Mouse (Mus musculus): ENCODE measurements around the gene Sgta. TPM values are rescaled to one million over a fixed set of nuclear protein-coding genes. Genes with fewer than 3 reads are reported as not detected.
"Not testable (repeated sequence)": the region's sequence is repeated elsewhere in the genome, so short reads cannot be mapped to it uniquely, and the experiment has no call there.

Sgta gene
- polyA plus RNA-seq, 1 experiment from 2014 or later = 289 TPM

- peaks cover 3% of the 10 kb centered on the region for H3K4me1 ChIP-seq
- peaks cover 88% of the 10 kb centered on the region for H3K36me3 ChIP-seq
- 90% methylated on average over 5 of the region's 5 CpGs for WGBS
- no peaks in the 10 kb centered on the region for H3K27me3 ChIP-seq (ENCODE audit: low read depth, poor library complexity, severe bottlenecking)
- H3K9me3 ChIP-seq (replicated peaks) = no peaks in the 10 kb centered on the region
- no peak for DNase-seq (ENCODE audit: low spot score)
- no peak overlapping the region for H3K4me3 ChIP-seq
- no peak overlapping the region for H3K27ac ChIP-seq (replicated peaks)
These were observed 7.4 kb downstream of the Sgta start for GRCm38 (mm10) chr10:81052577-81052976.

- no peaks in the 10 kb centered on the region for H3K9me3 ChIP-seq (replicated peaks)
- H3K27me3 ChIP-seq (ENCODE audit: low read depth, poor library complexity, severe bottlenecking) = no peaks in the 10 kb centered on the region
- DNase-seq (ENCODE audit: low spot score) = no peak
- WGBS = 91% methylated on average over 6 of the region's 6 CpGs
- H3K36me3 ChIP-seq = peaks cover 92% of the 10 kb centered on the region
- no peak overlapping the region for H3K4me3 ChIP-seq
- no peaks in the 10 kb centered on the region for H3K4me1 ChIP-seq
- no peak overlapping the region for H3K27ac ChIP-seq (replicated peaks)
These were observed 8.8 kb downstream of the Sgta start for GRCm38 (mm10) chr10:81051133-81051532.

- no peak overlapping the region for H3K27ac ChIP-seq (replicated peaks)
- 91% methylated on average over 4 of the region's 4 CpGs for WGBS
- no peak for DNase-seq (ENCODE audit: low spot score)
- no peaks in the 10 kb centered on the region for H3K4me1 ChIP-seq
- H3K36me3 ChIP-seq = peaks cover 97% of the 10 kb centered on the region
- H3K9me3 ChIP-seq (replicated peaks) = no peaks in the 10 kb centered on the region
- no peak overlapping the region for H3K4me3 ChIP-seq
- no peaks in the 10 kb centered on the region for H3K27me3 ChIP-seq (ENCODE audit: low read depth, poor library complexity, severe bottlenecking)
These were observed 9.3 kb downstream of the Sgta start for GRCm38 (mm10) chr10:81050645-81051044.

- H3K4me3 ChIP-seq; H3K4me1 ChIP-seq; H3K9me3 ChIP-seq (replicated peaks); H3K27me3 ChIP-seq (ENCODE audit: low read depth, poor library complexity, severe bottlenecking); DNase-seq (ENCODE audit: low spot score); H3K27ac ChIP-seq (replicated peaks): not testable (repeated sequence)
- peaks cover 79% of the 10 kb centered on the region for H3K36me3 ChIP-seq
- WGBS = 96% methylated on average over 14 of the region's 14 CpGs
These were observed 14.7 kb downstream of the Sgta start for GRCm38 (mm10) chr10:81045246-81045645.

GRCm38 (mm10) chr10:81041458-81042175 lies 18.4 kb downstream of the Sgta start:
- DNase-seq (ENCODE audit: low spot score) = peak; percentile 72
- 39% methylated on average over 13 of the region's 13 CpGs for WGBS
- Histone ChIP-seq H3K27me3 (ENCODE audit: low read depth, poor library complexity, severe bottlenecking) (no peaks in the 10 kb centered on the region), H3K9me3 (replicated peaks) (no peaks in the 10 kb centered on the region), H3K36me3 (peaks cover 43% of the 10 kb centered on the region), H3K4me1 (peaks cover 13% of the 10 kb centered on the region), H3K4me3 (0 out of 2 replicates have a peak overlapping the region, but pooled peaks have one; percentile 1), H3K27ac (replicated peaks) (no peak overlapping the region)

- peak within 1 kb of the TSS; percentile 79 for H3K27ac ChIP-seq (replicated peaks)
- H3K36me3 ChIP-seq = peaks cover 13% of the 10 kb centered on the region
- peak; percentile 98 for DNase-seq (ENCODE audit: low spot score)
- 1% methylated on average over 35 of the region's 35 CpGs for WGBS
- no peaks in the 10 kb centered on the region for H3K9me3 ChIP-seq (replicated peaks)
- peaks cover 17% of the 10 kb centered on the region for H3K4me1 ChIP-seq
- H3K27me3 ChIP-seq (ENCODE audit: low read depth, poor library complexity, severe bottlenecking) = no peaks in the 10 kb centered on the region
- peak within 1 kb of the TSS; percentile 66 for H3K4me3 ChIP-seq
These were observed 22.9 kb downstream of the Sgta start, which contains the start of gene Slc39a3 for GRCm38 (mm10) chr10:81036988-81037580. Slc39a3 (minus strand) TSS chr10:81037426.

- DNase-seq (ENCODE audit: low spot score) = no peak
- Histone ChIP-seq H3K27ac (replicated peaks) (no peak overlapping the region), H3K36me3 (peaks cover 18% of the 10 kb centered on the region), H3K9me3 (replicated peaks) (no peaks in the 10 kb centered on the region), H3K4me1 (peaks cover 15% of the 10 kb centered on the region), H3K27me3 (ENCODE audit: low read depth, poor library complexity, severe bottlenecking) (no peaks in the 10 kb centered on the region), H3K4me3 (no peak overlapping the region)
- WGBS = 78% methylated on average over 7 of the region's 7 CpGs
These were observed 23.7 kb downstream of the Sgta start for GRCm38 (mm10) chr10:81036251-81036650.

- no peaks in the 10 kb centered on the region for H3K27me3 ChIP-seq (ENCODE audit: low read depth, poor library complexity, severe bottlenecking)
- WGBS = 84% methylated on average over 10 of the region's 10 CpGs
- H3K27ac ChIP-seq (replicated peaks) = no peak overlapping the region
- H3K4me3 ChIP-seq = no peak overlapping the region
- H3K36me3 ChIP-seq = peaks cover 31% of the 10 kb centered on the region
- no peaks in the 10 kb centered on the region for H3K9me3 ChIP-seq (replicated peaks)
- no peak for DNase-seq (ENCODE audit: low spot score)
- peaks cover 18% of the 10 kb centered on the region for H3K4me1 ChIP-seq
These were observed 26.4 kb downstream of the Sgta start for GRCm38 (mm10) chr10:81033586-81033985.

- no peak for DNase-seq (ENCODE audit: low spot score)
These were observed 30.9 kb downstream of the Sgta start for GRCm38 (mm10) chr10:81029031-81029430.

GRCm38 (mm10) chr10:81028219-81028618 lies 31.8 kb downstream of the Sgta start:
- no peak overlapping the region for H3K27ac ChIP-seq (replicated peaks)
- H3K4me1 ChIP-seq = peaks cover 18% of the 10 kb centered on the region
- H3K36me3 ChIP-seq = peaks cover 26% of the 10 kb centered on the region
- H3K9me3 ChIP-seq (replicated peaks) = no peaks in the 10 kb centered on the region
- no peak overlapping the region for H3K4me3 ChIP-seq
- DNase-seq (ENCODE audit: low spot score) = no peak
- peaks cover 32% of the 10 kb centered on the region for H3K27me3 ChIP-seq (ENCODE audit: low read depth, poor library complexity, severe bottlenecking)

More at GRCm38 (mm10) chr10:81029031-81029430, 30.9 kb downstream of the Sgta start:
- Histone ChIP-seq H3K4me3 (no peak overlapping the region), H3K36me3 (peaks cover 31% of the 10 kb centered on the region), H3K27me3 (ENCODE audit: low read depth, poor library complexity, severe bottlenecking) (peaks cover 24% of the 10 kb centered on the region), H3K27ac (replicated peaks) (no peak overlapping the region), H3K9me3 (replicated peaks) (no peaks in the 10 kb centered on the region), H3K4me1 (peaks cover 18% of the 10 kb centered on the region)
- WGBS = 75% methylated on average over 10 of the region's 10 CpGs

GRCm38 (mm10) chr10:81027331-81027730 lies 32.6 kb downstream of the Sgta start:
- Histone ChIP-seq H3K9me3 (replicated peaks) (no peaks in the 10 kb centered on the region), H3K27me3 (ENCODE audit: low read depth, poor library complexity, severe bottlenecking) (peaks cover 41% of the 10 kb centered on the region), H3K4me3 (no peak overlapping the region), H3K36me3 (peaks cover 19% of the 10 kb centered on the region), H3K4me1 (peaks cover 19% of the 10 kb centered on the region), H3K27ac (replicated peaks) (no peak overlapping the region)
- DNase-seq (ENCODE audit: low spot score) = no peak
- WGBS = 80% methylated on average over 4 of the region's 4 CpGs

GRCm38 (mm10) chr10:81026857-81027256 lies 33.1 kb downstream of the Sgta start:
- peaks cover 18% of the 10 kb centered on the region for H3K36me3 ChIP-seq
- H3K4me3 ChIP-seq = no peak overlapping the region
- H3K27me3 ChIP-seq (ENCODE audit: low read depth, poor library complexity, severe bottlenecking) = peaks cover 45% of the 10 kb centered on the region
- peaks cover 23% of the 10 kb centered on the region for H3K4me1 ChIP-seq
- WGBS = 93% methylated on average over 5 of the region's 5 CpGs
- DNase-seq (ENCODE audit: low spot score) = no peak
- no peak overlapping the region for H3K27ac ChIP-seq (replicated peaks)
- H3K9me3 ChIP-seq (replicated peaks) = no peaks in the 10 kb centered on the region

GRCm38 (mm10) chr10:81025639-81026275 lies 34.2 kb downstream of the Sgta start, which contains the start of gene Diras1:
Diras1 (minus strand) TSS chr10:81025662.
- DNase-seq (ENCODE audit: low spot score) = no peak
- peak within 1 kb of the TSS; percentile 62 for H3K4me3 ChIP-seq
- H3K9me3 ChIP-seq (replicated peaks) = no peaks in the 10 kb centered on the region
- peaks cover 56% of the 10 kb centered on the region for H3K27me3 ChIP-seq (ENCODE audit: low read depth, poor library complexity, severe bottlenecking)
- H3K27ac ChIP-seq (replicated peaks) = peak within 1 kb of the TSS; percentile 76
- peaks cover 8% of the 10 kb centered on the region for H3K36me3 ChIP-seq
- H3K4me1 ChIP-seq = peaks cover 27% of the 10 kb centered on the region
- 57% methylated on average over 12 of the region's 12 CpGs for WGBS
